Mouse (Mus musculus): ENCODE measurements at regions not wholly inside any gene's neighbourhood (a gene's known extent, or its start where the extent isn't known, plus 50 kb on each side); places are given as distances from the start of the nearest gene placed in this dataset.

- Histone ChIP-seq H3K9ac (replicated peaks; ENCODE audit: low read depth) (no peak overlapping the region), H3K36me3 (ENCODE audit: insufficient read depth, low read length) (no peaks in the 10 kb centered on the region), H3K27me3 (replicated peaks; ENCODE audit: insufficient read depth, low read length) (no peaks in the 10 kb centered on the region), H3K9me3 (ENCODE audit: low read length) (no peaks in the 10 kb centered on the region), H3K4me3 (ENCODE audit: low read depth, low read length) (no peak overlapping the region), H3K4me2 (replicated peaks; ENCODE audit: low read depth, low read length) (no peak overlapping the region), H3K27ac (ENCODE audit: low read length) (no peak overlapping the region), H3K4me1 (ENCODE audit: insufficient read depth, low read depth, low read length) (no peaks in the 10 kb centered on the region)
- ATAC-seq (no peak), DNase-seq (ENCODE audit: low spot score) (no peak)
- no peak for TF ChIP-seq CTCF (IDR thresholded peaks at IDR 0.05)
- TF ChIP-seq EP300 (IDR thresholded peaks at IDR 0.05): no peak
- WGBS: 76% methylated on average over 1 of the region's 1 CpGs
Measured at GRCm38 (mm10) chr14:36819826-36820225, 148.8 kb downstream of the Ccser2 start.

DNA sequence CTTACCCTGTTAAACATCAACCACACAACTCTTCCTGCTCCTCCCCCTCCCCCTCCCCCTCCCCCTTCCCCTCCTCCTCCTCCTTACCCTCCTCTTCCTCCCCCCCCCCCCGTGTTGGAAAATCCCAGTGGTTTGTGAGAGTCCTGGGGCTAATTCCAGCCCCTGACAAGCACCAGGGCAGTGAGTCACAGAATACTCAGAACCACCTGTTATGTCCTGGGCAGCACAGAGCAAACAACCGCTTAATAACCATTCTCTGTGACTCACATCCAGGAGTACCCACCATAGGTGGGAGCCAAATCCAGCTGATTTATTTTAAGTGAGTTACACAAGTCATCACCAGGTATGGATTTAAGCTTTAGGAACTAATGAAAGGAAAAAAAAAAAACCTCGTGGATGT is 166.2 kb downstream of the Ccser2 start:
- TF ChIP-seq EP300 (IDR thresholded peaks at IDR 0.05) (no peak), CTCF (IDR thresholded peaks at IDR 0.05) (no peak)
- no peaks in the 10 kb centered on the region for H3K4me1 ChIP-seq (ENCODE audit: insufficient read depth, low read depth, low read length)

GRCm38 (mm10) chr14:36799820-36800219 is 168.8 kb downstream of the Ccser2 start:
- DNase-seq (ENCODE audit: low spot score): no peak
- Histone ChIP-seq H3K4me3 (ENCODE audit: low read depth, low read length) (no peak overlapping the region), H3K4me2 (replicated peaks; ENCODE audit: low read depth, low read length) (no peak overlapping the region), H3K27ac (ENCODE audit: low read length) (no peak overlapping the region), H3K9me3 (ENCODE audit: low read length) (no peaks in the 10 kb centered on the region), H3K4me1 (ENCODE audit: insufficient read depth, low read depth, low read length) (no peaks in the 10 kb centered on the region), H3K27me3 (replicated peaks; ENCODE audit: insufficient read depth, low read length) (no peaks in the 10 kb centered on the region), H3K36me3 (ENCODE audit: insufficient read depth, low read length) (no peaks in the 10 kb centered on the region), H3K9ac (replicated peaks; ENCODE audit: low read depth) (no peak overlapping the region)
- 73% methylated on average over 1 of the region's 1 CpGs for WGBS
- no peak for ATAC-seq
- TF ChIP-seq CTCF (IDR thresholded peaks at IDR 0.05) (no peak), EP300 (IDR thresholded peaks at IDR 0.05) (no peak)

More for the DNA sequence above, 166.2 kb downstream of the Ccser2 start:
- DNase-seq (ENCODE audit: low spot score): no peak
- no peak overlapping the region for H3K4me2 ChIP-seq (replicated peaks; ENCODE audit: low read depth, low read length)
- H3K9me3 ChIP-seq (ENCODE audit: low read length): no peaks in the 10 kb centered on the region
- ATAC-seq: no peak
- no peak overlapping the region for H3K27ac ChIP-seq (ENCODE audit: low read length)
- no peaks in the 10 kb centered on the region for H3K27me3 ChIP-seq (replicated peaks; ENCODE audit: insufficient read depth, low read length)
- H3K9ac ChIP-seq (replicated peaks; ENCODE audit: low read depth): no peak overlapping the region
- H3K36me3 ChIP-seq (ENCODE audit: insufficient read depth, low read length): no peaks in the 10 kb centered on the region
- 76% methylated on average over 2 of the region's 3 CpGs for WGBS
- H3K4me3 ChIP-seq (ENCODE audit: low read depth, low read length): no peak overlapping the region

- Histone ChIP-seq H3K27ac (ENCODE audit: low read length) (no peak overlapping the region), H3K9me3 (ENCODE audit: low read length) (no peaks in the 10 kb centered on the region), H3K4me1 (ENCODE audit: insufficient read depth, low read depth, low read length) (no peaks in the 10 kb centered on the region), H3K36me3 (ENCODE audit: insufficient read depth, low read length) (no peaks in the 10 kb centered on the region), H3K4me3 (ENCODE audit: low read depth, low read length) (no peak overlapping the region), H3K9ac (replicated peaks; ENCODE audit: low read depth) (no peak overlapping the region), H3K27me3 (replicated peaks; ENCODE audit: insufficient read depth, low read length) (no peaks in the 10 kb centered on the region), H3K4me2 (replicated peaks; ENCODE audit: low read depth, low read length) (no peak overlapping the region)
- TF ChIP-seq EP300 (IDR thresholded peaks at IDR 0.05): no peak
- no peak for TF ChIP-seq CTCF (IDR thresholded peaks at IDR 0.05)
- 79% methylated on average over 2 of the region's 2 CpGs for WGBS
- ATAC-seq (no peak), DNase-seq (ENCODE audit: low spot score) (no peak)
Measured at GRCm38 (mm10) chr14:36781882-36782281, 186.7 kb downstream of the Ccser2 start.

- ATAC-seq (no peak), DNase-seq (ENCODE audit: low spot score) (peak; percentile 7)
- Histone ChIP-seq H3K4me1 (ENCODE audit: insufficient read depth, low read depth, low read length) (no peaks in the 10 kb centered on the region), H3K9ac (replicated peaks; ENCODE audit: low read depth) (no peak overlapping the region), H3K4me3 (ENCODE audit: low read depth, low read length) (no peak overlapping the region), H3K9me3 (ENCODE audit: low read length) (no peaks in the 10 kb centered on the region), H3K36me3 (ENCODE audit: insufficient read depth, low read length) (no peaks in the 10 kb centered on the region), H3K27ac (ENCODE audit: low read length) (no peak overlapping the region), H3K4me2 (replicated peaks; ENCODE audit: low read depth, low read length) (no peak overlapping the region), H3K27me3 (replicated peaks; ENCODE audit: insufficient read depth, low read length) (no peaks in the 10 kb centered on the region)
- no peak for TF ChIP-seq EP300 (IDR thresholded peaks at IDR 0.05)
- TF ChIP-seq CTCF (IDR thresholded peaks at IDR 0.05): 0 out of 2 replicates have a peak, but pooled peaks have one; percentile 2
- 57% methylated on average over 1 of the region's 1 CpGs for WGBS
Measured at GRCm38 (mm10) chr14:36778956-36779355, 189.6 kb downstream of the Ccser2 start.

GRCm38 (mm10) chr14:36774349-36774748 is 194.2 kb downstream of the Ccser2 start:
- H3K27me3 ChIP-seq (replicated peaks; ENCODE audit: insufficient read depth, low read length): no peaks in the 10 kb centered on the region
- no peak for DNase-seq (ENCODE audit: low spot score)
- H3K36me3 ChIP-seq (ENCODE audit: insufficient read depth, low read length): no peaks in the 10 kb centered on the region
- H3K4me1 ChIP-seq (ENCODE audit: insufficient read depth, low read depth, low read length): no peaks in the 10 kb centered on the region
- H3K27ac ChIP-seq (ENCODE audit: low read length): no peak overlapping the region
- H3K9me3 ChIP-seq (ENCODE audit: low read length): no peaks in the 10 kb centered on the region
- H3K9ac ChIP-seq (replicated peaks; ENCODE audit: low read depth): no peak overlapping the region
- WGBS: 50% methylated on average over 3 of the region's 3 CpGs
- ATAC-seq: no peak
- TF ChIP-seq EP300 (IDR thresholded peaks at IDR 0.05) (no peak), CTCF (IDR thresholded peaks at IDR 0.05) (no peak)
- no peak overlapping the region for H3K4me3 ChIP-seq (ENCODE audit: low read depth, low read length)
- H3K4me2 ChIP-seq (replicated peaks; ENCODE audit: low read depth, low read length): no peak overlapping the region

- no peaks in the 10 kb centered on the region for H3K36me3 ChIP-seq (ENCODE audit: insufficient read depth, low read length)
- 75% methylated on average over 4 of the region's 4 CpGs for WGBS
Measured at GRCm38 (mm10) chr14:36764377-36764776, 204.2 kb downstream of the Ccser2 start.

More at GRCm38 (mm10) chr14:36764377-36764776, 204.2 kb downstream of the Ccser2 start:
- TF ChIP-seq CTCF (IDR thresholded peaks at IDR 0.05): no peak
- TF ChIP-seq EP300 (IDR thresholded peaks at IDR 0.05): no peak
- H3K4me2 ChIP-seq (replicated peaks; ENCODE audit: low read depth, low read length): no peak overlapping the region
- H3K4me1 ChIP-seq (ENCODE audit: insufficient read depth, low read depth, low read length): no peaks in the 10 kb centered on the region
- no peak overlapping the region for H3K9ac ChIP-seq (replicated peaks; ENCODE audit: low read depth)
- no peaks in the 10 kb centered on the region for H3K27me3 ChIP-seq (replicated peaks; ENCODE audit: insufficient read depth, low read length)
- H3K9me3 ChIP-seq (ENCODE audit: low read length): no peaks in the 10 kb centered on the region
- H3K4me3 ChIP-seq (ENCODE audit: low read depth, low read length): no peak overlapping the region
- ATAC-seq (no peak), DNase-seq (ENCODE audit: low spot score) (no peak)
- no peak overlapping the region for H3K27ac ChIP-seq (ENCODE audit: low read length)

Measured in lung, postnatal 0 days (tissue).